Mouse (Mus musculus) spleen, embryonic (tissue): Measurements from ENCODE around the gene C5ar1.

Source experiments
- CTCF ChIA-PET: fragments of 350-600 bp; sonication (Branson Sonifier 250); formaldehyde crosslinking; loops from one replicate; lab custom pipeline; 2022; lab: Charles Lee

The C5ar1 gene

DNA sequence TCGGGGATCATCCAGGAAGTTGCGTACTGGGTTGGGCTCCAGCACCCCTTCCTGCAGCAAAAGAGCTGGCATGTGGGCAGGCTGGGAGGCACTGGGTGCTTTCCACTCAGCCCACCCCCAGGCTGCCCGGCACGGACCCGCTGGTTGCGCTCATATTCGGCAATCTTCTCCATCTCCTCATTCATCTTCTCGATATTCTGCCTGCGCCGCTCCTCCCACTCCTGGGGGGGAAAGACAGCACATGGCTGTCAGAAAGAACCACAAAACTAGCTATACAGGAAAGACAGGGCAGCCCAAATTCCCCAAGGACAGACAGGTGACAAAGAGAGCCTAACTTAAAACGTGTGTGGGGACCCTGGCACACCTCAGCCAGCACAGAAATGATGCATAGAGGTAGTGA lies 21.4 kb upstream of the C5ar1 start:
- CTCF ChIA-PET: interaction anchor here (0.7 kb wide), 1 partner anchor 242 kb away, joined by 3 read pairs; no protein-coding TSS in a partner anchor

DNA sequence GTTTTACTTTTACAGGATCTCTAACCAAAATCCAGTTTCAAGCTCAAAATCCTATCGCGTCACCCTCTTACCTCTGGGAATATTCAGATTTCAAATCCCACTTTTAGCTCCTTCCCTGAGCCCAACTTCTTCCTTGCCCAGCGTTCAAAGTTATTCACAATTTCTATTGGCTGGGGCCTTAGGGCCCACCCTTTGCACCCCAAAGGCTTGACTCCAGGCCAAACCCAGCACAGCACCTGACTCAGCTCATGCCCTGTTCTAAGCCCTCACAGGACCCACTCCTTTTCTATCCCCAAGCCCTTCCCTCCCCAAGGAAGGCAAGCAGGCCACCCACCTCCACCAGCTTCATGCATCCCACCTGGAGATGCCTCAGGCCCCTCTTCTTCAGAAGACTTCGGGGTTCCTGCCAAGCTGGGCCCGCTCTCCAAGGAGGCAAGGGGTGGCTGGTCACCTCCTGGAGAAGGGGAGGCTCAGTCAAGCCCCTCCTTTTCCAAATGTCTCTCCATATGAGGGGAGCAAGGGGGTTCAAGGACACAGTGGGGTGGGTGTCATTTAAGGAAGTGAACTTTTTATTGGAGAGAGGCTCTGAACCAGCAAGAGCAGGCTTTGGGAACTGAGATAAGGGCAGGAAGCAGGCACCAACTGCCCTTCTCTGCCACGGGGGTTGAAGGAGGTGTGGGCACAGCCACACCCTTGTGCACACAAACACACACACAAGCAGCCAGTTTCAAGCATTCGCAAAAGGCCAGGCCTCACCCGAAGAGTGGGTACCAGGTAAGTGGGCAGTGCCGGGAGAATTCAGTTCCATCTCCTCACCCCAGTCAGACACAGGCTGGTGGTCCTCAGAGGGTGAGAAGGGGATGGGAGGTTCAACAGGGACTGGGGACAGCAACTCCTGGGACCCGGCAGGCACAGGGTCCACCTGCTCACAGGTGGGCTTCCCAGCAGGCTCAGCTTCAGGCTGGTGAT lies 15.9 kb upstream of the C5ar1 start:
- CTCF ChIA-PET: no interaction called here

DNA sequence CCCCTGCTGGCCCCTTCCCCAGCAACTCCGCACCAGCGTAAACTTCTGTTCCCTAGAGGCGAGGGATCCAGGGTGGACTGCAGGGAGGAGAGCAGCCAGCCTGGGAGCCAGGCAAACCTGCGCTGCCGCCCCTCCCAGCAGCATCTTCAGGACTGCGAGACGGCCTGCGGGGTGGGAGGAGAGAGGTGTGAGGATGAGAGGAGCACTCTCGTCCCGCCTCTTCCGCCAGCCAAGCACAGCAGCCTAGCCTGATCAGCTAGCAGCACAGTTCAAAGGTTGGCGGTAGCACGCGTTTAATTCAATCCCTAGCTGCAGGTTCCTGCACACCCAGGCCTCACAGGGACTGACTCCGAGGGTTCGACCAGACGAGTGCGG lies 14.4 kb upstream of the C5ar1 start:
- CTCF ChIA-PET: interaction anchor here (0.5 to 1.0 kb wide), 2 partner anchors 18 to 25 kb away, joined by 3 to 4 read pairs; no protein-coding TSS in a partner anchor

DNA sequence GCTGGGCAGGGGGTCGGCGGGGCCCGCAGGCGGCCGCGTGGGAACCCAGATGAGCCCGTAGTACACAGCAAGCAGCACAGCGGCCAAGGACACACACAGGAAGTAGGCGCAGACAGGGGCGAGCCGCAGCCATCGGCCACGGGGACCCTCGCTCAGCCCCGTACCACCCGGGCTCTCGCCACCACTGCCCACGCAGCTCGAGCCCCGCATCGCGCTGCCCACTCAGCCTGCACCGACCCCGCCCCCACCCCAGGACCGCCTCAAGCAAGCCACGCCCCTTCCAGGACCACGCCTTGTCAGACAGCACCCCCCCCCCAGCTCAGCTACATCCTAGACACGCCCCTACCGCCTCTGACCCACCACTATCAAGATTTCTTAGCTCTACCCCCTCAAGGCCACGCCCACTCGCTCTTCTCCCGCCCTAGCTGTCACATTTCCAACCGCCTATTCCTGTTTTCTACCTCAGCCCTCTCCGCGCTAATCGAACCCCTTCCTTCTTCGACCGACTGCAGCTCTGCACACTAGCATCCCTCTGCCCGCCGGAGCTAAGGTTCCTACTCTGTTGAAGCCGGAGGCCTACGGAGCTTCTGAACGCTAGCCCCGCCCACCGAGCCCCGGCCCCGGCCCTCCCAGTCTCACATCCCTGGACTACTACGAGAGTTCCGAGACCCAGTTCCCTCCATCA lies 13.9 kb upstream of the C5ar1 start, which contains the start of gene Inafm1:
Gene Inafm1, minus strand, starts transcription at position 537 of the 685 bp plus-strand sequence.
- CTCF ChIA-PET: interaction anchor here (0.5 to 2.0 kb wide), 3 partner anchors 11 to 26 kb away, joined by 3 to 9 read pairs (median 4); no protein-coding TSS in a partner anchor

DNA sequence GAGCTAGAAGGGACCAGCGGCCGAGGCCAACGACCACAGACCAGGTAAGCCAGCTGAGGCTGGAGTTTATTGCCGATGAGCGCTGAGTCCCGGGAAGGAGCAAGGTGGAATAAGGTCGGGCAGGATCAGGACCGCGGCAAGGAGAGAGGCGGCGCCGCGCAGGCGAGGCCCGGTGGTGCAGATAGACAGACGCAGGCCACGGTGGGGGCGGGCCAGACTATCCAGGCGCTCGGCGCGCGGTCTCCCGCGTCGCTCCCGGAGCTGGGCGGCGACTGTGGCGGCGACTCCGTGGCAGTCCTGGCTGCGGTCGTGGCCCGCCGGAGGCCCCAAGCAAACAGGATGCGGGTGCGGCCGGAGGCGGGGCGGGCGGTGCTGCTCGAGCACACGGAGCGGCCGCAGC lies 13.3 kb upstream of the C5ar1 start:
- CTCF ChIA-PET: interaction anchor here (0.6 to 2.0 kb wide), 2 partner anchors 10 to 334 kb away, joined by 4 to 9 read pairs; no protein-coding TSS in a partner anchor

DNA sequence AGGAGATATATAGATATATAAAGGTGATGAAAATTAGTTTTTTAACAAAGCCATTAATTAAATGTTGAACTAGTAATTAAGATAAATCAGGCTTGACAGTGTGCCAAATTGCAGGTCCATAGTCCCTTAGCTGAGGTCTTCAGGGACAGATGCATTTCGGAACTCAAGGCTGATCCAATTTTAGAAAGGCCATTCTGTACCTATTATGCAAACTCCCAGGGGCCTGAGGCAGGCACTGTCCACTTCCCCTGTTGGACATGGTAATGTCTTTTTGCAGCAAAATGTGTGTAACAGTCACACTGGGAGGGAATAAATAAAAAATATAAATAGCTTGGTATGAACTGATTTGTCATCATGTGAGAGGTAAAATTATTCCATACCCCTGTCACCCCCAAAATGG lies 11.8 kb upstream of the C5ar1 start:
- CTCF ChIA-PET: interaction anchor here (2.0 kb wide), 1 partner anchor 9 kb away, joined by 9 read pairs; no protein-coding TSS in a partner anchor

DNA sequence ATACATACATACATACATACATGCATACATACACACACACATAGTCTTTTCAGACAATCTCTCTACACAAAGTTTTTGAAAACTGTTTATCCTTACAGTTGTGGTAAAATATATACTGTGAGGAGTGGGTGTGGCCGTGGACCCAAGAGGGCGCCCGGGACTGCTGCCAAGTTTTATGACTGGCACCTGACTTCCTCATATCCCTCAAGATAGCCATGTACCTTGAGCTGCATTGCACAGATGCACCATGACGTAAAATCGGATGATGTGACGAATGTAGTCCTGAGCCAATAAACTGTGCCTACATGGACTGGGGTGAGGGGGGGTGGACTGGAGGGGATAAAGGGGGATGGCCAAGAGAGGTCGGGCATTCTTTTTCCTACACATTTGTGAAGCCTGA lies 7.3 kb upstream of the C5ar1 start:
- CTCF ChIA-PET: interaction anchor here (0.7 kb wide), 1 partner anchor 58 kb away, joined by 3 read pairs; no protein-coding TSS in a partner anchor

DNA sequence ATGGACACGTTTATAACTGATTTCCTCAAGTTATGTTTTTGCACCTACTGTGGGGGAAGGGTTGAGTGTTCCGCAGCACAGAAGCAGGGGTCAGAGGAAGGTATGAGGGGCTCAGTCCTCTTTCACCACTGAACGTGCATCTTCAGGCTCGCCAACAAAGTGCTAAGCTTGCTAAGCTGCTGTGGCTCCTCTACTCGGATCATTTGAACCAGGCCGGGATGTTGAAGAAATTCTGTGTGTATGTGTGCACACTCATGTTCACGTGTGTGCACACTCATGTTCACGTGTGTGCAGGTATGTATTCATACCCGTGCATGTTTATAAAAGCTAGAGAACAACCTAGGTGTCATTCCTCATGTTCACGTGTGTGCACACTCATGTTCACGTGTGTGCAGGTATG lies 6.5 kb upstream of the C5ar1 start:
- CTCF ChIA-PET: interaction anchor here (0.7 kb wide), 1 partner anchor 203 kb away, joined by 3 read pairs; no protein-coding TSS in a partner anchor

DNA sequence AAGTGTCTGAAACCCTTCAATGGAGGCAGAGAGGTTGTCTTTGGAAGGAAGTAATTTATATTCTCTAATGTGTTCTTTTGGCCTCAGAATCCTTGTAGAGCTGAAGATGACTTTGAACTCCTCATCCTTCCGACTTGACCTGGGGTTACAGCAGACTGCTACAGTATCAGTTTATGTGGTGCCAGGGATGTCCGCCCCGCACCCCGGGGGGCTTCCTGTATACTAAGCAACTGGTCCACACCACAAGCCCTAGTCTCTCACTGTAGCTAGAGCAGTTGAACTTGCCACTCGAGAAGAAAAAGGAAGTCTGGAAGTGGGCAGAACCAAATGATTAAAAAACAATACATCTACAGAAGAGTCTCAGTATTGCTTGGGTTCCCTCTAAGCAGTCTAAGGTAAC lies 4.5 kb upstream of the C5ar1 start:
- CTCF ChIA-PET: interaction anchor here (0.6 to 1.0 kb wide), 3 partner anchors 32 to 165 kb away, joined by 3 to 5 read pairs (median 3); no protein-coding TSS in a partner anchor

DNA sequence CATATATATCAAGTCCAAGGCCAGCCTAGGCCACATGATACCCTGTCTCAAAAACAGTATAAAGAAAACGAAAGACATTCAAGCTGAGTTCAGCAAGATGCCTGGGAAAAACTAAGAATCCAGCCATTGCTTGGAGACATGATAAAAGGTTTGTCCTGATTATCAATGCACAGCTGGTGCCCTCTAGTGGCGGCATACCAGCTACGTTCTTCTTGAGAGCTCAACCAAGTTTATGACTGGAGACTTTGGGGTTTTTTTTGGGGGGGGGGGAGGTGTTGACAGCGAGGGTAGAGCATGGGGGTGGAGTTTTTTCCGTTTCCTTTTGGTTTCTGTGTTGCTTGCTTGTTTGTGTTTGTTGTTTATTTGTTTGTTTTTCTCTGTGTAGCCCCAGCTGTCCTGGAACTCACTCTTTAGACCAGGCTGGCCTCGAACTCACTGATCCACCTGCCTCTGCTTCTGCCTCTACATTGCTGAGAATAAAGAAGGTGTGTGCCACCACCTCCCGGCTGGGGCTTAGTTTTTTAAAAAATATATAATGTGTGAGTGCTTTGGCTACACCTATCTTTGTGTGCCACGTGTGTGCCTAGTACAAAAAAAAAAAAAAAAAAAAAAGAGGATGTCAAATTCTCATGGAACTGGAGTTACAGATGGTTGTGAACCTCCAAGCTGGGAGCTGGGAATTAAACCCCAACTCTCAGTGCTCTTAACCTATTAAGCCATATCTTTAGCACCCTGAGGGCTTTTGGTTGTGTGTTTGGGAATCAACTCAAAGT lies 3.9 kb upstream of the C5ar1 start:
- CTCF ChIA-PET: interaction anchor here (0.5 to 1.6 kb wide), 9 partner anchors 9 to 164 kb away, joined by 3 to 13 read pairs (median 4); no protein-coding TSS in a partner anchor

DNA sequence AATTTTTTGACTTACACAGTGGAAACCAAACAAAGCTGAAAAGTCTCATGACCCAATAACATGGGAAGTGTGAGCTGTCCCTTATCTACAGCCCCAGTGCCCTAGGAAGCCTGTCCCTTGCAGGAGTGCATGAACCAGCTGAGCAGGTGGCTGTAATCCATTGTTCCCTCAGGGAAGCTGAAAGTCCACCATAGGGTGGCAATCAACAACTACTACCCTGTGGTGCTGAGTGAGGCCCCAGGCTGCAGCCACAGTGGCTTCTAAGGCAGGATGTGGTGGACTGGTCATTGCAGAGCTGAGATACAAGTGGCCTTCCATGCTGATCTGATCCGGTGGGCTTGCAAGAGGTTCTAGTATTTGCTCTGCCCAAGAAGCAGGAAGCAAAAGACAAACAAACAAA lies 1.8 kb upstream of the C5ar1 start:
- CTCF ChIA-PET: interaction anchor here (0.6 kb wide), 1 partner anchor 50 kb away, joined by 3 read pairs; no protein-coding TSS in a partner anchor

DNA sequence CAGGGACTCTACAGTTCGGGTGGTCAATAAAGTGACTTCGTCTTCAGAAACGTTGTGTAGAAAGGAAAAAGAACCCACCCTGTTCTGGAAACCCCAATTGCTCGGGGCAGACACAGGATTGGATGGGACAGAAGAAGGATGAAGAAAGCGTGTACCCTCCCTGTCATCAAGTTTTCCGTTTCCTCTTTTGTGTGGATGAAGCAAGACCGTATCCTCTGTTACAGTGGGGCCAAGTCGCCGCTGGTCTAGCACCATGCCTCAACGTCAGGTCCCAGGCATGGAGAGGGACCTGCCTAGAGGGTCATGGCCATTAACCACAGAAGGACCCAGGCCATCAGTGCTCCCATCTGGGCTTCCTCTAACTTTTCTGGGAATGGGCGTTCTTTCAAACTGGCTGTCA lies 1.5 kb downstream of the C5ar1 start:
- CTCF ChIA-PET: no interaction called here

DNA sequence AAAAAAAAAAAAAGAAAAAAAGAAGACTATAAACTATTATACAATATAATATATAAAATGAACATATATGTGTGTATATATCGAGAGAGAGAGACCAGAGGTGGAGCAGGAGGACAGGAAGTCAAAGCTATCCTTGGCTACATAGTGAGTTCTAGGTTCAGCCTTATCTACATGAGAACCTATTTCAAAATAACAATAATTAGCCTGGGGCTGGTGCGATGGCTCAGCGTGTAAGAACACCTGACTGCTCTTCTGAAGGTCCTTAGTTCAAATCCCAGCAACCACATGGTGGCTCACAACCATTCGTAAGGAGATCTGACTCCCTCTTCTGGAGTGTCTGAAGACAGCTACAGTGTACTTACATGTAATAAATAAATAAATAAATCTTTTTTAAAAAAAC lies 3.4 kb downstream of the C5ar1 start:
- CTCF ChIA-PET: interaction anchor here (0.7 kb wide), 1 partner anchor 17 kb away, joined by 4 read pairs; the partner anchor contains the start of gene Inafm1

DNA sequence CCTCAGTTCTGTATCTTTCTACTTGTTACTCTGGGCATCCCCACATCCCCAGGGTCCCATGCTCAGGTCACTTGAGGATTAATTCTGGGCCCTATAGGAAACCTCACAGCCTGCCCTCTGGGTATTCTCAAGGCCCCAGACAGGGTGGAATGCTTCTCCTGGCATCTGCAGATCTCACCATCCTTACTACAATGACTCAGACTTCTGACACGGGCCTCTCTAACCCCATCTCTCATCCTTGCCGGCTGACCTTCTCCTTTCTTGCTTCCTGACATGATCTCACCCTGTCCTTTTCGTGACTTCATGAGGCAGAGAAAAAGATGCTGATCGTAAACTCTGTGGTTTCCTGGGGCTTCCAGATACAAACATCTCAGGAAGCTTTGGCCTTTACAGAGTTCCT lies 5.1 kb downstream of the C5ar1 start:
- CTCF ChIA-PET: no interaction called here

DNA sequence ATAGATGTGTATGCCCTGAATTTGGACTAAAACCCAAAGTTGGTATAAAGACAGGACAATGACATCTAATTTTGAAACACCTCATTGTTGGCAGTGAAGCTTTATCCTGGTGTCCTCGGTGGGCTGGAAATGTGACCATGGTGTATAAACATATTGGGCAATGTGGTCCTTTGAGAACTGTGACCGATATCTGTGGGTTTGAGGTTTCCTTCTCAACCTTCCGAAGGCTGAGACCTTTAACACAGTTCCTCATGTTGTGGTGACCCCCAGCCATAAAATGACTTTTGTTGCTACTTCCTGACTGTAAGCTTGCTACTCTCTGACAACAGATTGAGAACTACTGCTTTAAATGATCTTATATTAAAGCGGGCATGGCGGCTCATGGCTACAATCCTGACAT lies 8.7 kb downstream of the C5ar1 start:
- CTCF ChIA-PET: no interaction called here

DNA sequence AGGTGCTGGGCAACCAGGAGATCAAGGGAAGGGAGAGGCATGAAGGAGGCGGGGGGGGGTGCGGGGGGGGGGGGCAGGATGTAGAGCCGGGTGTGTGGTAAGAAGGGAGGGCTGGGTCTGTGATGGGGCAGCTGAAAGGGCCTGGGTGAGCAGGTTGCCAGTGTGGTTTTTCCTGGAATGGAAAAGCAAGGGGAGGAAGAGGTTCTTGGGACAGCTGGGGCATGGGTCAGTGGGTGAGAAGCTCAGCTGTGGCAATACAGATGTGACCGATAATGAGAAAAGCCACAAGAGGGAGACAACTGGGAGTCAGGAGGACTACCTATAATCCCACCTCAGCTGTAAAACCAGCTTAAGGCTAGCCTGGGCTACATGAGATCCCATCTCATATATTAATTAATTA lies 13.4 kb downstream of the C5ar1 start:
- CTCF ChIA-PET: no interaction called here

DNA sequence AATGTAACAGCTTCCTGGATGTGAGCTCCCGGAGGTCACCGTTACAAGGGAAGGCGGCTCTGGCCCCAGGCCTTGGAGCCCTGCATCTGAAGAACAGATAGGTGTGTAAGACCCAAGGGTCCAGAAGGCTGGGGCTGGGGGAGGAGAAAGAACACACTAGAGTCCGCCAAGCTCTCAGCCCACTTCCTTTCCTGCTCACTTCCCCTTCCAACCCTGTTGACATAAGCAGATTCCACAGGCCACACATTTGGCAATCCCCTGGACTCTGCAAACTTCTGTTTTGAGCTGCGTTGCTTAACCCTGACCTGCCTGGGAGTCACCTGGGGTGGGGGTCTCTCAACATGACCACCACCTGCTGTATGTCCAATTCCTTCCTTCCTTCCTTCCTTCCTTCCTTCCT lies 15.3 kb downstream of the C5ar1 start, which contains the start of gene C5ar2:
Gene C5ar2, minus strand, starts transcription at position 88 of the 400 bp plus-strand sequence.
- CTCF ChIA-PET: no interaction called here

DNA sequence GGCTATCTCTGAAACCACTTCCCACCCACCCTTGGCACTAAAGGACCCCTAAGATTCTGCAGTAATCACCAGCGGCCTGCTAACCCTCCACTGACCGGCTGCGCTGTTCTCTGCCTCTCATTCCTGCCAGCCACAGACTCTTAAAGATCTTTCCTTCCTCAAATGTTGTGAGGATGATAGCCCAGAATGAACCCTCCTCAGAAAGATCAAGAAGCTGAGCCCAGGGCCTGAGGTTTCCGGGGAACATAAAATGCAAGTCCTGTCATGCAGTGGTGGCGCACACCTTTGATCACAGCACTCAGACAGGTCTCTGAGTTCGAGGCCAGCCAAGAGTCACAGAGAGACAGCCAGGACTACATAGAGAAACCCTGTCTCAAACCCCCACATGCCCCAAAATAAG lies 17.1 kb downstream of the C5ar1 start:
- CTCF ChIA-PET: interaction anchor here (0.5 to 1.0 kb wide), 2 partner anchors 13 to 21 kb away, joined by 3 read pairs; no protein-coding TSS in a partner anchor

DNA sequence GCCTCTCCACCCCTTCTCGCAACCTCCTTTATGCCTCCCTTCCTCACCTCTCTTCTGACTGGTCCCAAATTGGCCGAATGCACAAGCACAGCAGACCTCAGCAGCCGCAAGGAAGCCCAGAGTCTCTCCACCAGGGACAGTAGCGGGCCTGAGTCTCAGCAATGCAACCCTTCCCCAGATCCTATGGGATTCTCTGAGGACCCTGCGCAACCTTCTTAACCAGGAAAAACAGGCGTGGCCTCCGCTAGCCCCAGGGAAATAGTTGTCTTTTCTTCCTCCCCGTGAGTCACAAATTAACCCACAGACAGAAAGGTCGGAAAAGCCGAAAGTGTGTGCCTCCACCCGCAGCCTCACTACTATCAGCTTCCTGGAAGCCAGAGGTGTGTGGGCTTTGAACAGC lies 17.6 kb downstream of the C5ar1 start:
- CTCF ChIA-PET: interaction anchor here (1.0 kb wide), 1 partner anchor 12 kb away, joined by 3 read pairs; no protein-coding TSS in a partner anchor

DNA sequence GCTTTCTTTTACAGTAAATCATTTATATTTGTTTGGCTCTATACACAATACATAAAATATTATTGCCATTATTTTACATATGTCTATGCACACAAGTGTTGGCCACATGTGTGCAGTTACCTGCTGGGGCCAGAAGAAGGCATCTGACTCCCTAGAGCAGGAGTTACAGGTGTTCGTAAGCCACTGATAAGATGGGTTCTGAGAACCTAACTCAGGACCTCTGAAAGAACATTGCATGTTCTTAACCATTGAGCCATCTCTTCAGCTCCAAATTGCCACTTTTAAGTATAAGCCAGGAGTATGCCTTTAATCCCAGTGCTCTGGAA lies 18.4 kb downstream of the C5ar1 start:
- CTCF ChIA-PET: interaction anchor here (1.0 kb wide), 1 partner anchor 12 kb away, joined by 3 read pairs; no protein-coding TSS in a partner anchor
